Mouse (Mus musculus) kidney, postnatal 10 days (tissue): ENCODE results near the gene Wasf2.
A peak's percentile ranks its signal among the peaks of the same experiment; 100 is the strongest.
"Not testable (repeated sequence)": the region's sequence is repeated elsewhere in the genome, so short reads cannot be mapped to it uniquely, and the experiment has no call there.

Experiments used
- DNase-seq: peaks from one replicate; pipeline ENCODE4 v3.0.0; 2021; ENCODE audit warnings: mixed read lengths

Gene Wasf2

GRCm38 (mm10) chr4:133129931-133130889, at the start of gene Wasf2:
Gene Wasf2 (plus strand): TSS chr4:133130505.
- peak; percentile 95 for DNase-seq

GRCm38 (mm10) chr4:133080862-133081261, 49.4 kb upstream of the Wasf2 start:
- no peak for DNase-seq

GRCm38 (mm10) chr4:133082216-133082773, 48.0 kb upstream of the Wasf2 start:
- DNase-seq, result peak; percentile 61

- DNase-seq, result peak; percentile 90
These were observed 46.1 kb upstream of the Wasf2 start for GRCm38 (mm10) chr4:133083991-133084861.

- peak; percentile 81 for DNase-seq
These were observed 45.1 kb upstream of the Wasf2 start for GRCm38 (mm10) chr4:133085011-133085782.

GRCm38 (mm10) chr4:133085783-133086342, 44.4 kb upstream of the Wasf2 start:
- peak; percentile 60 for DNase-seq

GRCm38 (mm10) chr4:133087177-133087714, 43.1 kb upstream of the Wasf2 start:
- DNase-seq, result no peak

- DNase-seq, result peak; percentile 78
These were observed 42.5 kb upstream of the Wasf2 start for GRCm38 (mm10) chr4:133087835-133088234.

- DNase-seq, result no peak
These were observed 41.0 kb upstream of the Wasf2 start for GRCm38 (mm10) chr4:133089319-133089718.

- DNase-seq, result peak; percentile 20
These were observed 40.5 kb upstream of the Wasf2 start for GRCm38 (mm10) chr4:133089802-133090201.

- peak; percentile 45 for DNase-seq
These were observed 40.0 kb upstream of the Wasf2 start for GRCm38 (mm10) chr4:133090276-133090719.

GRCm38 (mm10) chr4:133090720-133091458, 39.4 kb upstream of the Wasf2 start:
- peak; percentile 84 for DNase-seq

- DNase-seq, result no peak
These were observed 38.9 kb upstream of the Wasf2 start for GRCm38 (mm10) chr4:133091459-133091785.

GRCm38 (mm10) chr4:133092453-133092901, 37.8 kb upstream of the Wasf2 start:
- peak; percentile 78 for DNase-seq

GRCm38 (mm10) chr4:133093056-133093455, 37.2 kb upstream of the Wasf2 start:
- no peak for DNase-seq

- peak; percentile 67 for DNase-seq
These were observed 36.7 kb upstream of the Wasf2 start for GRCm38 (mm10) chr4:133093481-133094033.

- no peak for DNase-seq
These were observed 36.0 kb upstream of the Wasf2 start for GRCm38 (mm10) chr4:133094255-133094654.

- DNase-seq, result peak; percentile 90
These were observed 35.2 kb upstream of the Wasf2 start for GRCm38 (mm10) chr4:133094936-133095733.

- not testable (repeated sequence) for DNase-seq
These were observed 34.6 kb upstream of the Wasf2 start for GRCm38 (mm10) chr4:133095734-133096065.

- not testable (repeated sequence) for DNase-seq
These were observed 33.6 kb upstream of the Wasf2 start for GRCm38 (mm10) chr4:133096671-133097070.
